Mouse (Mus musculus) gastrocnemius, postnatal 25 days (tissue): ENCODE data around the gene Pcdh20. TPM values are rescaled to one million over a fixed set of nuclear protein-coding genes. Genes with fewer than 3 reads are reported as not detected.

ENCODE experiments used
- DNase-seq: peaks from one replicate; pipeline ENCODE4 v3.0.0; 2022
- long read RNA-seq, 2 experiments: library from polyadenylated mRNA; stranded (forward); transcript quantifications; one replicate each; pipeline ENCODE4 v2.0.0; 2021
- total RNA-seq, 2 experiments: library from RNA; stranded (reverse); gene quantifications; 1 replicate in 1 of 2; 2 replicates in 1 of 2; pipeline ENCODE4 v1.2.3; 2021

Pcdh20 gene
- 1 to 10 TPM in 1 of 2 experiments, under 1 TPM in 1; 0.56 to 1.5 TPM for total RNA-seq
- long read RNA-seq, experiment 1: 0 reads
- long read RNA-seq, experiment 2: 0 reads

DNA sequence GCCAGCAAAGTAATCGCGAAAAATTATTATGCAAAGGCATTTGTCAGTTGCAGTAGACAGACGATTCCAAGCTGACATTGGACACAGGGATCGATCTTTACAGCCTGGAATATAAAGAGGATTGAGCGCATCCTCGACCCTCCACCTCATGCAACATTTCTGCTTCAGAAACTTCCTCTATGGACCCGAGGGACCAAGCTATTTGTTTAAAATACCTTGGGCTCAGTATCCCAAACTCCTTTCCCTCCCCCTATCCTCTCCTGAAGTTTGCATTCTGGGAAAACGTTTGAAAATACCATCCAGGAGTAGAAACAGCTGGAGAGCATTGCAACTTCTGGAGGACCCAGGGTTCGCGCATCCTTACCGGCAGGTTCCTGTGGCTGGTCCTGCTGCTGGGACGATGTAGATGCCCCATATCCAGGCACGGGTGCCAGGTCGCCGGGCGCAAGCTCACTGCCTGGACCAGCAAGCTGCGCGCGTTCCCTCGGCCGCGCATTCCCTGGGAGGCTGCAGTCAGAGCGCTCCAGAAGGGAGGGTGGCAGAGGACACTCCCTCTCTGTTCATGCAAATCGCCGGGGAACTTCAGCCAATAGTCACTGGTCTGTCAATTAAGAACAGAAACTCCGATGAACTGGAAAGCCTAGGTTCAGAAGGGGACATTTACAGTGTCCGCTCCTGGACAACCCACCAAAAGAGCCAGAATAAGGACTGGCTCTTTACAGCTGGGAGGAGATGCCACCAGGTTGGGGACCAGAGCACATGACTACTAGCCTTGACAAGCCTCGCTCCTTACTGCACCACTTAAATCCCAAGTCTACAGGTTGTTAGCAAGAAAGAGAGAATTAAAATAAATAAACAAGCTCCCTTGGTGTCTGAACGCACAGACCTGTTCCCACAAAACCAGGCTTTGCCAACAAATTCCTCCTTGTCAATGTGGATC, at the start of gene Pcdh20:
Gene Pcdh20, minus strand, starts transcription at position 902 of the 940 bp plus-strand sequence.
- DNase-seq: peak; percentile 25

GRCm38 (mm10) chr14:88479909-88480308, 8.7 kb upstream of the Pcdh20 start:
- DNase-seq: no peak

DNA sequence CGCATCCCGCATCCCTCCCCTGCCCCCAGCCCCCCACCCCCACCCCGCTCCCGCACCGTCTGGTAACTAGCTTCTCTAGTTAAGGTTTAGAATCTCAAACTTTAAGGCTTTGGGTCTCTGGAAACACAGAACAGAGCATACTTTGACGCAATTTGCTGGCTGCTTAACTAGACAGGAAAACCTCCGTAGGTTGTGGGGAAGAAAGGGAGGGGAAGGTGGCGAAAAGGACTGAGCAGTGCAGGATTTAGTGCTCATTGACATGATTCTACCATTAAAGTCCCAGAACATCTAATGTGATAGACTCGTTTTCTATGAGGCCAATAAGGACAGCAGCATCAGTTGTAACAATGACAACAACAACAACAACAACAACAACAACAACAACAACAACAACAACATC, 1.2 kb downstream of the Pcdh20 start:
- DNase-seq: no peak

GRCm38 (mm10) chr14:88469361-88469760, 1.8 kb downstream of the Pcdh20 start:
- no peak for DNase-seq

DNA sequence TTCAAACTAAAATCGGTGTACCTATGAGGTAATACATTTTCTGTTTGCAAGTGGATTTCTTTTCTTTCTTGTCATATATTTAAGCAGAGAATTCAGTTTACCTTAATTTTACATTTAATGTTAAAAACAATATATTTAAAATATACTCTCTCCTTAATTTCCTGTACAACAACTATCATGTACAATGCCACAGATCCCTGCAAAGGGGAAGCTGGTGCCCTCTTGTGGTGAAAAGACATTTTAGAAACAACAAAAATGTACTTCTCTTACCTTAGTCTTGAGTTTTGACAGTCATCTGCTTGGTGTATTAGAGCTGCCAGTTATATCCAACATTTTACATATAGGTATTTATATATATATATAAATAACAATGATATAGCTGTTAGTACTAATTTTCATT, 4.8 kb downstream of the Pcdh20 start:
- DNase-seq: no peak

DNA sequence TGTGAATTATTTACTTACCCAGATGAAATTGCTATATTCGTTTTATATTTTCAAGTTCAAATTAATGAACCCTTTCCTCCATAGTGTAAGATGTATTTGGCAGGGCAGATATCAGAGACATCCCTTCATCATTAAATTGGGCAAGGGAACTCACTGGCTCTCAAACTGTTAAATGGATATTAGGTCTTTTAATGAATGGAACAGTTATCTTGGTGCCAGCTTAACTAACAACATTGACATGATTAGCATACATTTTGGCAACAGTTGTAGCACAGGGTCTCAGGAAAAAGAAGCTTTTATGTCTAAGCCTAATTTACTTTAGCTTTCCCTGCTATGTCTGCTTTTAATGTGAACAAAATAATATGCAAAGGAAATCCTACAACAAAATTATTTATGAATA, 6.8 kb downstream of the Pcdh20 start:
- no peak for DNase-seq

DNA sequence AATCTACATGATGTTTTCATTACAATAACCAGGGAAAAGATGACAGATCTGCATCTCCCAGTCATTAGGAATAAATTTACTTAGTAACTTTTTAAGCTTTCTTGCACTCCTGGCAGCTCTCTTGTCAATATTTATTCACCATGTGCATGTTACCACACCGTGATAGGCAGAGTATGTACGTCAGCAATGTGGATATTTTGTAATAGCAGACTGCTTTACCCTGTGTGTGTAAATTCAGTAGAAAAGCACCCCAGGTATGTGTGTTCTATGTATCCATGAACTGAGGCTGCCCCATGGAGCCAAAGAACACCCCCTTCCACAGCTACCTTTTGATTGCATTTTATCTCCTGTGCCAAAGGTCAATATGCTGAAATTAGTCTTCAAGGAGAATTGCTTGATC, 7.8 kb downstream of the Pcdh20 start:
- DNase-seq: no peak

GRCm38 (mm10) chr14:88462944-88463343, 8.3 kb downstream of the Pcdh20 start:
- no peak for DNase-seq

- no peak for DNase-seq
Measured at GRCm38 (mm10) chr14:88460705-88461104, 10.5 kb downstream of the Pcdh20 start.

DNA sequence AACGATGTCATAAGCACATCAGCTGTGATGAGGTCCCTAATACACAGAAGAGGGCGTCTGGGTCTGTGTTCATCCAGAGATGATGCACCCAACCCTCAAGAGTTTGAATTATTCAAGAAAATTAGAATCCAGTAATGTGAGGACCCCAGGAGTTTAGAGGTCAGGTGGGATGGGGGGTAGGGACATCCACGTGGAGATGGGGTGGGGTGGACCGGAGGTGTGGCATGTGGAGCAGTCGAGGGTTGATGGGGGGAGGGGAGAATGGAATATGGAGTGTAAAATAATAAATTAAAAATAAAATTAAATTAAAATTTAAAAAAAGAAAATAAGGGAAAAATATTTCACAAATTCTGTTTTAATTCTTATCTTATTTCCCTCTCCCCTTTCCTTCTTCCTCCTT, 27.9 kb downstream of the Pcdh20 start:
- DNase-seq: no peak

DNA sequence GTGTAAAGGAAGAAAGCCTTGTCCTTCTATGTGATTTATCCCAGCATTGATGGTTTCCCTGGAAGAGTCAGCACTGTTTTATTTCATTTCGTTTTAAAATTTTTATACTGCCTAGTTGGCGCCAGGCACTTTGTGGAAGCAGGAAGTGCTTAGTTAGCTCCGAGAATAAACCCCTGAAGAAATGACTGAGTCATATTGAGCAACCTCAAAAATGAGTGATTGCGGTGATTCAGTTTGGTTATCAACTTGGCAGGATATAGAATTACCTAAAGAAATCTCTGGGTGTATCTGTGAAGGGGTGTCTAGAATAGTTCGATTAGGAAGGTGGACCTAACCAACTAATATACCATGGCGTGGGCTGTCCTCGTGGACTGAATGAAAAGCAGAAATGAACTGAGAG, 41.8 kb downstream of the Pcdh20 start:
- no peak for DNase-seq

- no peak for DNase-seq
Measured at GRCm38 (mm10) chr14:88427370-88427769, 43.8 kb downstream of the Pcdh20 start.
